Mouse (Mus musculus): ENCODE measurements around the gene Matk.

DNA sequence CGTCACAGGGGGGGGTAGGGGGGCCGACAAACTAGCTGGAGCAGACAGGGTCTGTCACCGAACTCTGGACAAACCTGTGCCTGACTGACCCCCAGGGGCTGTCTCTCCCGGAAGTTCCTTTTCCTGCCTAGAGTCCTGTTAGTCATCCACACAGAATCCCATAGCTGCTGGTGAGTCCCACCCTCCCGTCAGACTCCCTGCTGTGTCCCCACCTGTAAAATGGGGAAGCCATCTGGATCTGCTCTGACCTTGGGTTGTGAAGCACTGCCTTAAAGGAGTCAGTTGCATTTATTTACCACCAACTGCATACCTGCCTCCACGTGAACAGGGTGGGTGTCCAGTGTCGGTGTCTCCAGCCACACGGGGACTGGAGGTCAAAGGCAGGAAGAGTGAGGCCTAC, 41.7 kb downstream of the Matk start:
- TF ChIP-seq GATA1 (IDR thresholded peaks at IDR 0.05; ENCODE audit: low read length) (no peak), TAL1 (IDR thresholded peaks at IDR 0.05; ENCODE audit: low read length) (no peak)

Measured in erythroblast, embryonic 14.5 days (primary cell).